Mouse (Mus musculus): Measurements from ENCODE around the gene Gm21961.

Gene Gm21961

DNA sequence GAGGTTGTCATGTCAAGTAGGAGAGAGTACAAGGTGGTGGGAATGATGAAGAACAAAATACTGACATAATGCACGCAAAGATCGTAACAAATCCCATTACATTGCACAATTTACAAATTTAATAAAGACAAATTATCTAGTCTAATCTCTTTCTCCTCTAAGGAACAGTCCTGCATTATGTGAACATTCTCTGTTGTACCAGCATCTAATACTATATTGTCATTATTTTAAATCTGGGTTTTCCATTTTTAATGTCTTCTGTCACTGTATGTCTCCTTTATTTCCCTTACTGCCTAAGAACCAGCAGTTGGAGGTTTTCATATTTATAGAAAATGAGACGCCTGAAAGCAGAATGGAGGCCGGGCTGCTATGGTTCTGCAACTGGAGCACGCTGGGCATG lies at the start of gene Gm21961:
Gm21961 (minus strand) TSS at position 101 of the 400 bp plus-strand sequence.
- DNase-seq (ENCODE audit: low spot score in 2 of 2), result no peak

DNA sequence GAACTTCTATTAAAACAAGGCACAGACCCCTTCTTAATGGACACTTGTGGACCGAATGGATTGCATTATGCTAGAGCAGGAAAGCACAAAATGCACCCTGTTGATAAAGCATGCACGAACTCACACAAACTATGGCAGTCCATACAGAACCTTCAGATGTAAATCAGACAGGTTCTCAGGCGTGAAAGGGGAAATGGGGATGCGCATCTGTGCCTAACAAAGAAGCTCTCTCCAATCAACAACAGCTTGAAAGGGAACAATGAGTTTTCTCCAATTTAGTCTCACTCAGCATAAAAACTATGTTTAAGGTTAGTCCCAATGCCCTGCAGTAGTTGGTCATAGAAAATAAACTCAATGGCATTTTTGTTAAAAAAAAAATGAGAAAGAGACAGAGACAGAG lies 27.3 kb upstream of the Gm21961 start:
- DNase-seq (ENCODE audit: low spot score in 2 of 2), result no peak

DNA sequence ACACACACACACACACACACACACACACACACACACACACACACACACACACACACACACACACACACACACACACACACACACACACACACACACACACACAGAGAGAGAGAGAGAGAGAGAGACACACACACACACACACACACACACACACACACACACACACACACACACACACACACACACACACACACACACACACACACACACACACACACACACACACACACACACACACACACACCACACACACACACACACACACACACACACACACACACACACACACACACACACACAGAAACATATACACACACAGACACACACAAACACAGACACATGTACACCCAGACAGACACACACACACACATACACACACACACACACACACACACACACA lies 24.5 kb upstream of the Gm21961 start:
- DNase-seq (ENCODE audit: low spot score in 2 of 2), result peak in 1 of 2 experiments; percentile 33

- no peak for DNase-seq (ENCODE audit: low spot score in 2 of 2)
These were observed 3.3 kb upstream of the Gm21961 start for GRCm38 (mm10) chr15:65017971-65018370.

GRCm38 (mm10) chr15:65006177-65006576 lies 8.5 kb downstream of the Gm21961 start:
- DNase-seq (ENCODE audit: low spot score in 2 of 2), result peak in 1 of 2 experiments; percentile 34

GRCm38 (mm10) chr15:64994498-64994897 lies 20.2 kb downstream of the Gm21961 start:
- no peak for DNase-seq (ENCODE audit: low spot score in 2 of 2)

DNA sequence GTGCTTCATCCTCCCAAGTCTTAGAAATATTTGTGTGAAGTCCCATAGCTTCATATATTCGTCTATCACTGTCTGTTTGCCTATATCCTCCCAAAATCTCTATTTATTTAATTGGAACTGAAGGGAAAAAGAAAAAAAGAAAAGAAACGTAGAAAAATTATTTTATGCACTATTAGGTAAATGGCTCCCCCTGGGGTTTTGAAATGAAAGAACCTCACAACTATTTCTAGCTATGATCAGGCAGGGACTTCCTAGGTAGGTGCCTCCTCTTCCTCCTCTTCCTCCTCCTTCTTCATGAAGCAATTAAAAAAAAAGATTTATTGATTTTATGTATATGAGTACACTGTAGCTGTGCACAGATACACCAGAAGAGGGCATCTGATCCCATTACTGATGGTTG lies 34.7 kb downstream of the Gm21961 start:
- DNase-seq (ENCODE audit: low spot score in 2 of 2), result no peak

- peak in 1 of 2 experiments; percentile 21 for DNase-seq (ENCODE audit: low spot score in 2 of 2)
These were observed 38.5 kb downstream of the Gm21961 start for GRCm38 (mm10) chr15:64976044-64976805.
